Comparison of ENCODE assay signal across 18 mouse cellular contexts in the genomic region with DNA sequence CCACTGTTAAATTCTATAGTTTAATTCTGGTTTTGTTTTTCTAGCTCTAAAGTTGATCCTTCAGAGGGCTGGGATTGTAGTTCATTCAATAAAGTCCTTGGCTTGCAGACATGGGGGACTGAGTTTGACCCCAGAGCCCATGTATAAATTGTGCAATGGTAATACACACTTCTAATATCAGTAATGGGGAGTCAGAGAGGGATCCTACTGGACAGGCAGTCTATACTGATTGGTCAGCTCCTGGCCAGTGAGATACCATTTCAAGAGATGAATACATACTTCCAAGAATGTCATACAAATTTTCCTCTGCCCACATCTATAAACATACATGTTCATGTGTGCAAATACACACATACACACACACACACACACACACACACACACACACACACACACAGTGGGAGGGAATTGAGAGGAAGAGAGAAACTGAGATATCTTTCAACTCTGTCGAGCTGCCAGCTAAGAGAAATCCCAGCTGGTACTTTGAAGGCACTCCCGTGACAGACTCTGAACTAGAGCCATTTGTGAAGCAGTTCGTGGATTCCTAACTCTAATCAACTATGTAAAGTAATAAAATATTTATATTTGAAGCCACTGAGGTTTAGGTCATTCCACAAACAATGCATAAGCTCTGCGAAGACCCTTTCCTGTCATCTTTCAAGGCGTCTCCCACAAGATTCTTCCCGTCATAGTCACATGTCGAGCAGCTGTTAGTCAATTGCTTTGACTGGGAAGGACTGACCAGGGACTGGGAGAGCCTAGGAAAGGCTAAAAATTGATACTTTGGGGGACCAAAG.
DNase-seq lines count a peak whose midpoint lies in the region; ATAC-seq lines count a peak whose summit lies in the region.
"Had no signal": no experiment of that assay in that cellular context is flagged by ENCODE, and none has a peak within 500 bp of the region (broad histone marks: within the 10 kb centered on the region; RNA-seq: fewer than 3 reads in every experiment).

No protein-coding gene starts in this region.

- no peak overlapping the region for H3K9ac ChIP-seq in embryonic facial prominence, embryonic 14.5 days (ENCODE audit: low read depth, low read length)
- no peak overlapping the region for H3K9ac ChIP-seq in kidney, embryonic 16.5 days (replicated peaks; ENCODE audit: low read length)
- no peak overlapping the region for H3K9ac ChIP-seq in lung, embryonic 16.5 days (ENCODE audit: low read length)
- H3K9ac ChIP-seq in stomach, embryonic 14.5 days (replicated peaks; ENCODE audit: low read depth, low read length), result no peak overlapping the region
- H3K9ac ChIP-seq in liver, embryonic 12.5 days, result no peak overlapping the region
- H3K9ac ChIP-seq: embryonic facial prominence, embryonic 13.5 days; heart, embryonic 12.5 days; hindbrain, embryonic 15.5 days; limb, embryonic 13.5 days; liver, embryonic 14.5 days; midbrain, embryonic 13.5 days; neural tube, embryonic 12.5 days had no signal

- DNase-seq in embryonic facial prominence, embryonic 14.5 days (ENCODE audit: low spot score), result peak; percentile 18
- DNase-seq in embryonic facial prominence, embryonic 10.5 days (ENCODE audit: low spot score), result no peak
- no peak for DNase-seq in kidney, adult 11 months
- DNase-seq in lung, adult 18-20 months, result no peak
- DNase-seq: adrenal gland, adult 8-10 months; cerebellum, adult 9-10 months; gastrocnemius, adult 2 months had no signal

- no peaks in the 10 kb centered on the region for H3K4me1 ChIP-seq in embryonic facial prominence, embryonic 14.5 days (ENCODE audit: control insufficient read depth, insufficient read depth, low read length)
- H3K4me1 ChIP-seq in embryonic facial prominence, embryonic 10.5 days, result no peaks in the 10 kb centered on the region; the same call in 1 of the 2 replicates
- H3K4me1 ChIP-seq in kidney, embryonic 16.5 days (ENCODE audit: insufficient read depth, low read length), result no peaks in the 10 kb centered on the region
- H3K4me1 ChIP-seq in lung, embryonic 16.5 days (replicated peaks; ENCODE audit: control insufficient read depth, insufficient read depth, low read length), result no peaks in the 10 kb centered on the region
- H3K4me1 ChIP-seq in stomach, embryonic 14.5 days (ENCODE audit: control insufficient read depth, insufficient read depth, low read length), result no peaks in the 10 kb centered on the region
- H3K4me1 ChIP-seq in liver, embryonic 12.5 days, result no peaks in the 10 kb centered on the region
- H3K4me1 ChIP-seq: embryonic facial prominence, embryonic 13.5 days; heart, embryonic 12.5 days; hindbrain, embryonic 15.5 days; limb, embryonic 13.5 days; midbrain, embryonic 13.5 days; neural tube, embryonic 12.5 days had no signal

- no peak for ATAC-seq in embryonic facial prominence, embryonic 14.5 days (ENCODE audit: low read depth)
- peak; percentile 27; the same call in 1 of the 2 replicates for ATAC-seq in kidney, embryonic 16.5 days (ENCODE audit: low FRiP score, low TSS enrichment)
- ATAC-seq in lung, embryonic 16.5 days (ENCODE audit: low read depth), result peak; percentile 80
- peak; percentile 37; the same call in 1 of the 2 replicates for ATAC-seq in stomach, embryonic 14.5 days (ENCODE audit: insufficient number of reproducible peaks, insufficient read depth, low FRiP score, low read depth)
- no peak for ATAC-seq in liver, embryonic 12.5 days
- ATAC-seq: midbrain, embryonic 13.5 days had no signal

- H3K27me3 ChIP-seq in embryonic facial prominence, embryonic 14.5 days (replicated peaks; ENCODE audit: control insufficient read depth, insufficient read depth, low read length), result no peaks in the 10 kb centered on the region
- H3K27me3 ChIP-seq in embryonic facial prominence, embryonic 10.5 days (replicated peaks; ENCODE audit: low read depth, poor library complexity, severe bottlenecking), result no peaks in the 10 kb centered on the region
- H3K27me3 ChIP-seq in kidney, embryonic 16.5 days (ENCODE audit: insufficient read depth, low read length), result no peaks in the 10 kb centered on the region
- H3K27me3 ChIP-seq in lung, embryonic 16.5 days (ENCODE audit: control insufficient read depth, insufficient read depth, low read depth, low read length), result 0 out of 2 replicates have a peak, but pooled peaks cover 5% of the 10 kb centered on the region
- H3K27me3 ChIP-seq in stomach, embryonic 14.5 days (ENCODE audit: control insufficient read depth, insufficient read depth, low read length), result no peaks in the 10 kb centered on the region
- no peaks in the 10 kb centered on the region for H3K27me3 ChIP-seq in liver, embryonic 12.5 days (replicated peaks)
- H3K27me3 ChIP-seq: embryonic facial prominence, embryonic 13.5 days; heart, embryonic 12.5 days; hindbrain, embryonic 15.5 days; limb, embryonic 13.5 days; midbrain, embryonic 13.5 days; neural tube, embryonic 12.5 days had no signal

- 61% methylated on average over 7 of the region's 7 CpGs for WGBS in embryonic facial prominence, embryonic 14.5 days
- WGBS in embryonic facial prominence, embryonic 10.5 days, result 86% methylated on average over 7 of the region's 7 CpGs
- 44% methylated on average over 7 of the region's 7 CpGs for WGBS in kidney, embryonic 16.5 days
- 43% methylated on average over 7 of the region's 7 CpGs for WGBS in lung, embryonic 16.5 days
- 31% methylated on average over 7 of the region's 7 CpGs for WGBS in stomach, embryonic 14.5 days
- WGBS in liver, embryonic 12.5 days (ENCODE audit: insufficient replicate concordance), result 50% methylated on average over 7 of the region's 7 CpGs

- no peak overlapping the region for H3K27ac ChIP-seq in embryonic facial prominence, embryonic 14.5 days (replicated peaks; ENCODE audit: low read depth, low read length)
- H3K27ac ChIP-seq in embryonic facial prominence, embryonic 10.5 days (replicated peaks), result no peak overlapping the region
- H3K27ac ChIP-seq in kidney, embryonic 16.5 days (ENCODE audit: low read length), result peak overlapping the region; percentile 33; the same call in 1 of the 2 replicates
- H3K27ac ChIP-seq in lung, embryonic 16.5 days (ENCODE audit: low read length), result no peak overlapping the region; the same call in 1 of the 2 replicates
- H3K27ac ChIP-seq in stomach, embryonic 14.5 days (ENCODE audit: low read length), result peak overlapping the region; percentile 34
- H3K27ac ChIP-seq in liver, embryonic 12.5 days, result no peak overlapping the region
- H3K27ac ChIP-seq: embryonic facial prominence, embryonic 13.5 days; gastrocnemius, adult 2 months; hindbrain, embryonic 15.5 days; limb, embryonic 13.5 days; liver, embryonic 14.5 days; midbrain, embryonic 13.5 days; neural tube, embryonic 12.5 days had no signal

- H3K4me2 ChIP-seq in embryonic facial prominence, embryonic 14.5 days (ENCODE audit: low read depth, low read length), result no peak overlapping the region
- H3K4me2 ChIP-seq in kidney, embryonic 16.5 days (replicated peaks; ENCODE audit: low read depth, low read length), result no peak overlapping the region
- H3K4me2 ChIP-seq in lung, embryonic 16.5 days (ENCODE audit: low read depth, low read length), result no peak overlapping the region
- H3K4me2 ChIP-seq in stomach, embryonic 14.5 days (replicated peaks; ENCODE audit: low read depth, low read length), result no peak overlapping the region
- H3K4me2 ChIP-seq in liver, embryonic 12.5 days, result no peak overlapping the region
- H3K4me2 ChIP-seq: embryonic facial prominence, embryonic 13.5 days; heart, embryonic 12.5 days; hindbrain, embryonic 15.5 days; limb, embryonic 13.5 days; midbrain, embryonic 13.5 days; neural tube, embryonic 12.5 days had no signal

- H3K9me3 ChIP-seq in embryonic facial prominence, embryonic 14.5 days (ENCODE audit: control insufficient read depth, low read length), result no peaks in the 10 kb centered on the region
- no peaks in the 10 kb centered on the region for H3K9me3 ChIP-seq in embryonic facial prominence, embryonic 10.5 days
- H3K9me3 ChIP-seq in kidney, embryonic 16.5 days (ENCODE audit: low read length), result no peaks in the 10 kb centered on the region
- no peaks in the 10 kb centered on the region for H3K9me3 ChIP-seq in lung, embryonic 16.5 days (ENCODE audit: control insufficient read depth, low read length)
- H3K9me3 ChIP-seq in stomach, embryonic 14.5 days (ENCODE audit: control insufficient read depth, low read depth, low read length), result no peaks in the 10 kb centered on the region
- no peaks in the 10 kb centered on the region for H3K9me3 ChIP-seq in liver, embryonic 12.5 days (replicated peaks)
- H3K9me3 ChIP-seq: embryonic facial prominence, embryonic 13.5 days; heart, embryonic 12.5 days; hindbrain, embryonic 15.5 days; limb, embryonic 13.5 days; midbrain, embryonic 13.5 days; neural tube, embryonic 12.5 days had no signal

- H3K4me3 ChIP-seq in embryonic facial prominence, embryonic 14.5 days (ENCODE audit: low read depth, low read length), result no peak overlapping the region
- H3K4me3 ChIP-seq in embryonic facial prominence, embryonic 10.5 days, result no peak overlapping the region
- H3K4me3 ChIP-seq in kidney, embryonic 16.5 days (ENCODE audit: low read length), result no peak overlapping the region
- no peak overlapping the region for H3K4me3 ChIP-seq in lung, embryonic 16.5 days (ENCODE audit: low read length)
- no peak overlapping the region for H3K4me3 ChIP-seq in stomach, embryonic 14.5 days (ENCODE audit: low read depth, low read length)
- H3K4me3 ChIP-seq in liver, embryonic 12.5 days, result no peak overlapping the region
- H3K4me3 ChIP-seq: embryonic facial prominence, embryonic 13.5 days; gastrocnemius, adult 2 months; heart, embryonic 12.5 days; hindbrain, embryonic 15.5 days; limb, embryonic 13.5 days; midbrain, embryonic 13.5 days; neural tube, embryonic 12.5 days had no signal

- no peaks in the 10 kb centered on the region for H3K36me3 ChIP-seq in embryonic facial prominence, embryonic 14.5 days (ENCODE audit: control insufficient read depth, insufficient read depth, low read length)
- H3K36me3 ChIP-seq in embryonic facial prominence, embryonic 10.5 days (replicated peaks), result no peaks in the 10 kb centered on the region
- no peaks in the 10 kb centered on the region for H3K36me3 ChIP-seq in kidney, embryonic 16.5 days (ENCODE audit: insufficient read depth, low read length)
- H3K36me3 ChIP-seq in lung, embryonic 16.5 days (ENCODE audit: control insufficient read depth, insufficient read depth, low read length), result no peaks in the 10 kb centered on the region
- H3K36me3 ChIP-seq in stomach, embryonic 14.5 days (ENCODE audit: control insufficient read depth, insufficient read depth, low read length), result no peaks in the 10 kb centered on the region
- H3K36me3 ChIP-seq in liver, embryonic 12.5 days, result no peaks in the 10 kb centered on the region
- H3K36me3 ChIP-seq: embryonic facial prominence, embryonic 13.5 days; heart, embryonic 12.5 days; hindbrain, embryonic 15.5 days; limb, embryonic 13.5 days; midbrain, embryonic 13.5 days; neural tube, embryonic 12.5 days had no signal

Comparison
In these comparisons a context has a peak if more than half of its experiments do, and no peak if none do; other contexts are left out.
1. ATAC-seq: peak in kidney, embryonic 16.5 days (single experiment), lung, embryonic 16.5 days (single experiment) and stomach, embryonic 14.5 days (single experiment); none in embryonic facial prominence, embryonic 14.5 days (single experiment) and liver, embryonic 12.5 days (single experiment).
2. H3K27ac ChIP-seq: peak in kidney, embryonic 16.5 days (single experiment) and stomach, embryonic 14.5 days (single experiment); none in embryonic facial prominence, embryonic 14.5 days (single experiment), embryonic facial prominence, embryonic 10.5 days (single experiment), lung, embryonic 16.5 days (single experiment) and liver, embryonic 12.5 days (single experiment).